Mouse (Mus musculus) CH12.LX (cell line): ENCODE measurements around the gene Cytip. TPM values are rescaled to one million over a fixed set of nuclear protein-coding genes. Genes with fewer than 3 reads are reported as not detected.

Experiments used
- DNase-seq: peaks from one replicate; pipeline ENCODE4 v3.0.0-alpha.2; 2013; ENCODE audit errors: extremely low read depth
- H3K27ac ChIP-seq: 2 replicates; pipeline ENCODE4 v1.5.1; 2012; ENCODE audit warnings: low read depth, mild to moderate bottlenecking, control low read depth, moderate library complexity; ENCODE audit not compliant: insufficient read depth
- H3K27me3 ChIP-seq: replicated peaks from 2 replicates; pipeline ENCODE3; 2012; ENCODE audit warnings: inconsistent platforms
- H3K36me3 ChIP-seq, 2 experiments: replicated peaks in 1 of 2; 2 replicates each; pipeline versions ENCODE3 to v1.6.1; 2012; ENCODE audit warnings: inconsistent platforms in 1 of 2, low read length in 1 of 2, mild to moderate bottlenecking in 1 of 2, mixed read lengths in 1 of 2, moderate library complexity in 1 of 2; ENCODE audit not compliant: control insufficient read depth in 1 of 2, insufficient read depth in 1 of 2
- H3K4me1 ChIP-seq, 2 experiments: 2 replicates each; pipeline ENCODE4 v1.6.1; 2012; ENCODE audit warnings: inconsistent platforms in 1 of 2, moderate library complexity in 1 of 2; ENCODE audit not compliant: insufficient read depth in 2 of 2, control insufficient read depth in 1 of 2
- H3K4me2 ChIP-seq: 2 replicates; pipeline ENCODE4 v1.6.1; 2012; ENCODE audit warnings: low read depth, mild to moderate bottlenecking, control low read depth; ENCODE audit not compliant: poor library complexity, insufficient read depth, severe bottlenecking
- H3K4me3 ChIP-seq, 3 experiments: fragments of 150-350 bp in 1 of 3; sonication (generic) in 1 of 3; replicated peaks in 1 of 3; 2 replicates each; pipeline versions ENCODE3 to v1.5.1; 2011 to 2012; ENCODE audit warnings: low read depth in 2 of 3, low read length in 2 of 3, mild to moderate bottlenecking in 2 of 3, moderate library complexity in 2 of 3, control low read depth in 1 of 3, improper control_type of control experiment in 1 of 3, inconsistent platforms in 1 of 3, mixed read lengths in 1 of 3; ENCODE audit not compliant: poor library complexity in 1 of 3
- H3K79me2 ChIP-seq: replicated peaks from 2 replicates; pipeline ENCODE4 v1.6.1; 2012; ENCODE audit warnings: mild to moderate bottlenecking, moderate library complexity; ENCODE audit not compliant: control insufficient read depth, poor library complexity, insufficient read depth, severe bottlenecking; ENCODE audit errors: extremely low read depth
- H3K9ac ChIP-seq: 2 replicates; pipeline ENCODE4 v1.6.1; 2012; ENCODE audit warnings: low read depth, mild to moderate bottlenecking, control low read depth, moderate library complexity; ENCODE audit not compliant: insufficient read depth
- H3K9me3 ChIP-seq: replicated peaks from 2 replicates; pipeline ENCODE3; 2012; ENCODE audit warnings: low read length, inconsistent platforms, mixed read lengths
- BHLHE40 ChIP-seq: IDR thresholded peaks from 2 replicates; pipeline ENCODE4 v1.6.1; 2011; ENCODE audit warnings: mild to moderate bottlenecking, low read depth, low read length, improper control_type of control experiment
- CHD1 ChIP-seq: IDR thresholded peaks from 2 replicates; pipeline ENCODE4 v1.6.1; 2012; ENCODE audit warnings: low read depth, low read length, improper control_type of control experiment, inconsistent platforms
- CHD2 ChIP-seq: IDR thresholded peaks from 2 replicates; pipeline ENCODE4 v1.6.1; 2011; ENCODE audit warnings: low read length, improper control_type of control experiment
- ELF1 ChIP-seq: IDR thresholded peaks from 2 replicates; pipeline ENCODE4 v1.6.1; 2014; ENCODE audit warnings: low read depth, mild to moderate bottlenecking, inconsistent platforms, low read length, improper control_type of control experiment
- EP300 ChIP-seq: IDR thresholded peaks from 2 replicates; pipeline ENCODE4 v1.6.1; 2011; ENCODE audit warnings: low read length, improper control_type of control experiment
- ETS1 ChIP-seq: conservative IDR thresholded peaks from 2 replicates; pipeline ENCODE4 v1.6.1; 2012; ENCODE audit warnings: low read depth, mild to moderate bottlenecking, inconsistent platforms, low read length, improper control_type of control experiment, moderate library complexity
- HCFC1 ChIP-seq: IDR thresholded peaks from 2 replicates; pipeline ENCODE4 v1.6.1; 2012; ENCODE audit warnings: low read depth, mild to moderate bottlenecking, inconsistent platforms, low read length, improper control_type of control experiment
- IRF4 ChIP-seq: IDR thresholded peaks from 2 replicates; pipeline ENCODE4 v1.6.1; 2014; ENCODE audit warnings: low read depth, mild to moderate bottlenecking, inconsistent platforms, low read length, improper control_type of control experiment
- MAFK ChIP-seq: IDR thresholded peaks from 2 replicates; pipeline ENCODE4 v1.6.1; 2011; ENCODE audit warnings: low read length, improper control_type of control experiment; ENCODE audit not compliant: insufficient replicate concordance
- MAX ChIP-seq: IDR thresholded peaks from 2 replicates; pipeline ENCODE4 v1.6.1; 2011; ENCODE audit warnings: low read length, improper control_type of control experiment
- MXI1 ChIP-seq: IDR thresholded peaks from 2 replicates; pipeline ENCODE4 v1.6.1; 2011; ENCODE audit warnings: mild to moderate bottlenecking, low read depth, low read length, improper control_type of control experiment
- NELFE ChIP-seq: IDR thresholded peaks from 2 replicates; pipeline ENCODE4 v1.6.1; 2011; ENCODE audit warnings: low read depth, low read length, improper control_type of control experiment
- POLR2A ChIP-seq: IDR thresholded peaks from 2 replicates; pipeline ENCODE4 v1.6.1; 2011; ENCODE audit warnings: low read depth, mild to moderate bottlenecking, improper control_type of control experiment, low read length
- SIN3A ChIP-seq: IDR thresholded peaks from 2 replicates; pipeline ENCODE4 v1.6.1; 2012; ENCODE audit warnings: low read length, improper control_type of control experiment, inconsistent platforms
- TBP ChIP-seq: conservative IDR thresholded peaks from 2 replicates; pipeline ENCODE4 v1.6.1; 2011; ENCODE audit warnings: low read depth, low read length, improper control_type of control experiment
- UBTF ChIP-seq: IDR thresholded peaks from 2 replicates; pipeline ENCODE4 v1.6.1; 2012; ENCODE audit warnings: low read depth, mild to moderate bottlenecking, inconsistent platforms, low read length, improper control_type of control experiment, moderate library complexity
- ZNF384 ChIP-seq: IDR thresholded peaks from 2 replicates; pipeline ENCODE4 v1.6.1; 2012; ENCODE audit warnings: low read depth, low read length, improper control_type of control experiment, inconsistent platforms
- dilution Hi-C: fragments of 300-500 bp; cut with MboI; formaldehyde crosslinking; loops from 2 replicates; pipeline ENCODE4 v1.14.3; 2020; ENCODE audit warnings: low sequenced_read_pairs; ENCODE audit not compliant: extremely low pct_unique_long_range_greater_than_20kb, extremely low pct_ligation_motif_present
- in situ Hi-C: fragments of 300-500 bp; cut with MboI; formaldehyde crosslinking; loops from 3 replicates; pipeline ENCODE4 v1.14.3; 2019; ENCODE audit warnings: low sequenced_read_pairs, low pct_ligation_motif_present, low pct_unique_long_range_greater_than_20kb, mixed read lengths
- polyA plus RNA-seq: library from polyadenylated mRNA; unstranded; fragments of >175 nt; gene quantifications from 2 replicates; pipeline ENCODE4 v1.2.1, GENCODE M21; 2012; ENCODE audit warnings: low read depth; ENCODE audit not compliant: insufficient read length
- total RNA-seq, 2 experiments: library from RNA; depleted of rRNA; stranded (reverse); fragments of 300-350 nt in 1 of 2; fragments of >200 nt in 1 of 2; gene quantifications; 2 replicates each; pipeline ENCODE4 v1.2.3; 2012 to 2014

Cytip gene
- total and polyA plus RNA-seq, 3 experiments: 43.1 to 61.3 (median 55.9) TPM

- Histone ChIP-seq H3K79me2 (peaks cover 61% of the 10 kb centered on the region), H3K4me3 (peak overlapping the region; percentile 50 to 74 (median 59)), H3K27ac (peak overlapping the region; percentile 95), H3K4me1 (peaks cover 5 to 35% of the 10 kb centered on the region in 2 experiments)
- no peak for DNase-seq
- peak; percentile 52; the same call in 1 of the 2 replicates for TF ChIP-seq SIN3A
- TF ChIP-seq MXI1: peak; percentile 28; the same call in 1 of the 2 replicates
- peak; percentile 93 for TF ChIP-seq ZNF384
- no peak for TF ChIP-seq HCFC1
- no peak for TF ChIP-seq NELFE
- TF ChIP-seq ETS1: peak; percentile 14; the same call in 1 of the 2 replicates
- peak; percentile 17; the same call in 1 of the 2 replicates for TF ChIP-seq IRF4
- TF ChIP-seq CHD1: 0 out of 2 replicates have a peak, but pooled peaks have one; percentile 17
- peak; percentile 16; the same call in 1 of the 2 replicates for TF ChIP-seq EP300
- TF ChIP-seq CHD2: no peak
- no peak for TF ChIP-seq ELF1
- TF ChIP-seq, all 38 proteins: peak for 7
- Histone ChIP-seq H3K27me3 (no peaks in the 10 kb centered on the region), H3K9me3 (no peaks in the 10 kb centered on the region), H3K4me2 (peak overlapping the region; percentile 95), H3K36me3 (peaks cover 0 to 13% of the 10 kb centered on the region in 2 experiments), H3K9ac (peak overlapping the region; percentile 94)
- in situ Hi-C loops (no loop called here), dilution Hi-C loops (no loop called here)
These were observed 39.8 kb downstream of the Cytip start for GRCm38 (mm10) chr2:58155271-58156107.

GRCm38 (mm10) chr2:58154555-58154954 is 40.8 kb downstream of the Cytip start:
- H3K4me3 ChIP-seq: no peak overlapping the region
- dilution Hi-C loops: no loop called here
- no peaks in the 10 kb centered on the region for H3K27me3 ChIP-seq
- H3K79me2 ChIP-seq: peaks cover 63% of the 10 kb centered on the region
- peak overlapping the region; percentile 78; the same call in 1 of the 2 replicates for H3K27ac ChIP-seq
- peaks cover 0 to 16% of the 10 kb centered on the region in 2 experiments for H3K36me3 ChIP-seq
- peak overlapping the region; percentile 24; the same call in 1 of the 2 replicates for H3K9ac ChIP-seq
- no peak for DNase-seq
- peaks cover 7 to 41% of the 10 kb centered on the region in 2 experiments for H3K4me1 ChIP-seq
- no peaks in the 10 kb centered on the region for H3K9me3 ChIP-seq
- in situ Hi-C loops: no loop called here
- TF ChIP-seq UBTF (no peak), CHD1 (no peak), MAX (no peak), MAFK (no peak), BHLHE40 (no peak), TBP (no peak), POLR2A (no peak)
- H3K4me2 ChIP-seq: peak overlapping the region; percentile 95
